Mouse (Mus musculus): ENCODE results near the gene Creld1. TPM values are rescaled to one million over a fixed set of nuclear protein-coding genes. Genes with fewer than 3 reads are reported as not detected.

Gene Creld1
- total and polyA plus RNA-seq, 2 experiments: 12.3 to 24.4 TPM

GRCm38 (mm10) chr6:113514600-113514999, 31.5 kb downstream of the Creld1 start:
- peaks cover 44% of the 10 kb centered on the region for H3K36me3 ChIP-seq (ENCODE audit: control insufficient read depth, insufficient read depth, low read length)
- no peak overlapping the region for H3K27ac ChIP-seq (replicated peaks; ENCODE audit: insufficient read depth, low read depth, low read length)
- H3K4me3 ChIP-seq (ENCODE audit: insufficient read depth, low read depth, low read length): no peak overlapping the region
- no peaks in the 10 kb centered on the region for H3K79me2 ChIP-seq (ENCODE audit: control insufficient read depth, insufficient read depth, low read length)
- no peak overlapping the region for H3K9ac ChIP-seq (ENCODE audit: low read depth, low read length)
- TF ChIP-seq POLR2A (IDR thresholded peaks at IDR 0.05; ENCODE audit: extremely low read depth, insufficient read depth, low read length) (no peak), CTCF (IDR thresholded peaks at IDR 0.05; ENCODE audit: low read depth, low read length) (no peak)
- no peaks in the 10 kb centered on the region for H3K27me3 ChIP-seq (ENCODE audit: control insufficient read depth, insufficient read depth, low read length)
- DNase-seq (ENCODE audit: extremely low read depth, low read depth, low spot score): no peak
- H3K4me1 ChIP-seq (ENCODE audit: control insufficient read depth, insufficient read depth, low read length): no peaks in the 10 kb centered on the region
- WGBS: 98% methylated on average over 3 of the region's 3 CpGs

- TF ChIP-seq POLR2A (IDR thresholded peaks at IDR 0.05; ENCODE audit: extremely low read depth, insufficient read depth, low read length) (no peak), CTCF (IDR thresholded peaks at IDR 0.05; ENCODE audit: low read depth, low read length) (no peak)
- Histone ChIP-seq H3K4me1 (ENCODE audit: control insufficient read depth, insufficient read depth, low read length) (no peaks in the 10 kb centered on the region), H3K27me3 (ENCODE audit: control insufficient read depth, insufficient read depth, low read length) (no peaks in the 10 kb centered on the region), H3K4me3 (ENCODE audit: insufficient read depth, low read depth, low read length) (no peak overlapping the region), H3K36me3 (ENCODE audit: control insufficient read depth, insufficient read depth, low read length) (peaks cover 66% of the 10 kb centered on the region), H3K79me2 (ENCODE audit: control insufficient read depth, insufficient read depth, low read length) (no peaks in the 10 kb centered on the region), H3K9ac (ENCODE audit: low read depth, low read length) (no peak overlapping the region), H3K27ac (replicated peaks; ENCODE audit: insufficient read depth, low read depth, low read length) (no peak overlapping the region)
- WGBS: 86% methylated on average over 8 of the region's 8 CpGs
- no peak for DNase-seq (ENCODE audit: extremely low read depth, low read depth, low spot score)
These were observed 34.5 kb downstream of the Creld1 start for GRCm38 (mm10) chr6:113517434-113518080.

GRCm38 (mm10) chr6:113522310-113522709, 39.2 kb downstream of the Creld1 start:
- no peak overlapping the region for H3K27ac ChIP-seq (replicated peaks; ENCODE audit: insufficient read depth, low read depth, low read length)
- DNase-seq (ENCODE audit: extremely low read depth, low read depth, low spot score): no peak
- no peak overlapping the region for H3K4me3 ChIP-seq (ENCODE audit: insufficient read depth, low read depth, low read length)
- TF ChIP-seq CTCF (IDR thresholded peaks at IDR 0.05; ENCODE audit: low read depth, low read length) (no peak), POLR2A (IDR thresholded peaks at IDR 0.05; ENCODE audit: extremely low read depth, insufficient read depth, low read length) (no peak)
- no peaks in the 10 kb centered on the region; the same call in 1 of the 2 replicates for H3K79me2 ChIP-seq (ENCODE audit: control insufficient read depth, insufficient read depth, low read length)
- no peaks in the 10 kb centered on the region for H3K27me3 ChIP-seq (ENCODE audit: control insufficient read depth, insufficient read depth, low read length)
- no peak overlapping the region for H3K9ac ChIP-seq (ENCODE audit: low read depth, low read length)
- 83% methylated on average over 1 of the region's 1 CpGs for WGBS
- H3K4me1 ChIP-seq (ENCODE audit: control insufficient read depth, insufficient read depth, low read length): no peaks in the 10 kb centered on the region
- peaks cover 40% of the 10 kb centered on the region for H3K36me3 ChIP-seq (ENCODE audit: control insufficient read depth, insufficient read depth, low read length)

- H3K27ac ChIP-seq (replicated peaks; ENCODE audit: insufficient read depth, low read depth, low read length): no peak overlapping the region
These were observed 40.3 kb downstream of the Creld1 start for GRCm38 (mm10) chr6:113523420-113523819.

GRCm38 (mm10) chr6:113530932-113531839, 48.1 kb downstream of the Creld1 start, which contains the start of the genes Emc3 and Fancd2:
TSS of gene Emc3 (minus strand) at chr6:113531652.
TSS of gene Fancd2 (plus strand) at chr6:113531682.
- Histone ChIP-seq H3K9ac (ENCODE audit: low read depth, low read length) (peak within 1 kb of the TSS; percentile 90), H3K79me2 (ENCODE audit: control insufficient read depth, insufficient read depth, low read length) (peaks cover 14% of the 10 kb centered on the region; the same call in 1 of the 2 replicates), H3K27ac (replicated peaks; ENCODE audit: insufficient read depth, low read depth, low read length) (peak within 1 kb of the TSS; percentile 74), H3K4me3 (ENCODE audit: insufficient read depth, low read depth, low read length) (peak within 1 kb of the TSS; percentile 93), H3K36me3 (ENCODE audit: control insufficient read depth, insufficient read depth, low read length) (no peaks in the 10 kb centered on the region; the same call in 1 of the 2 replicates), H3K4me1 (ENCODE audit: control insufficient read depth, insufficient read depth, low read length) (peaks cover 7% of the 10 kb centered on the region), H3K27me3 (ENCODE audit: control insufficient read depth, insufficient read depth, low read length) (no peaks in the 10 kb centered on the region)
- peak; percentile 62 for DNase-seq (ENCODE audit: extremely low read depth, low read depth, low spot score)
- TF ChIP-seq CTCF (IDR thresholded peaks at IDR 0.05; ENCODE audit: low read depth, low read length) (no peak), POLR2A (IDR thresholded peaks at IDR 0.05; ENCODE audit: extremely low read depth, insufficient read depth, low read length) (peak; percentile 36; the same call in 1 of the 2 replicates)
- under 1% methylated on average over 47 of the region's 47 CpGs for WGBS

More at GRCm38 (mm10) chr6:113523420-113523819, 40.3 kb downstream of the Creld1 start:
- no peak for DNase-seq (ENCODE audit: extremely low read depth, low read depth, low spot score)
- H3K9ac ChIP-seq (ENCODE audit: low read depth, low read length): no peak overlapping the region
- TF ChIP-seq CTCF (IDR thresholded peaks at IDR 0.05; ENCODE audit: low read depth, low read length) (no peak), POLR2A (IDR thresholded peaks at IDR 0.05; ENCODE audit: extremely low read depth, insufficient read depth, low read length) (no peak)
- no peak overlapping the region for H3K4me3 ChIP-seq (ENCODE audit: insufficient read depth, low read depth, low read length)
- H3K36me3 ChIP-seq (ENCODE audit: control insufficient read depth, insufficient read depth, low read length): peaks cover 35% of the 10 kb centered on the region
- no peaks in the 10 kb centered on the region for H3K27me3 ChIP-seq (ENCODE audit: control insufficient read depth, insufficient read depth, low read length)
- H3K4me1 ChIP-seq (ENCODE audit: control insufficient read depth, insufficient read depth, low read length): no peaks in the 10 kb centered on the region
- no peaks in the 10 kb centered on the region; the same call in 1 of the 2 replicates for H3K79me2 ChIP-seq (ENCODE audit: control insufficient read depth, insufficient read depth, low read length)
- WGBS: 84% methylated on average over 8 of the region's 8 CpGs
